Mouse (Mus musculus): ENCODE data around the gene Epha2. TPM values are rescaled to one million over a fixed set of nuclear protein-coding genes. Genes with fewer than 3 reads are reported as not detected.
A peak's percentile ranks its signal among the peaks of the same experiment; 100 is the strongest.

Epha2 gene
- polyA plus RNA-seq, 1 experiment from 2014 or later, result 0.92 TPM

- H3K4me3 ChIP-seq (replicated peaks; ENCODE audit: low read length), result no peak overlapping the region
- H3K4me1 ChIP-seq (replicated peaks; ENCODE audit: control insufficient read depth, insufficient read depth, low read length), result no peaks in the 10 kb centered on the region
- H3K9ac ChIP-seq (replicated peaks; ENCODE audit: low read depth, low read length), result no peak overlapping the region
- no peaks in the 10 kb centered on the region for H3K36me3 ChIP-seq (ENCODE audit: control insufficient read depth, insufficient read depth)
- no peak for ATAC-seq
- H3K9me3 ChIP-seq (ENCODE audit: control insufficient read depth, low read length), result no peaks in the 10 kb centered on the region
- H3K27ac ChIP-seq (ENCODE audit: low read length), result no peak overlapping the region
- no peak overlapping the region for H3K4me2 ChIP-seq (ENCODE audit: low read length)
- H3K27me3 ChIP-seq (replicated peaks; ENCODE audit: control insufficient read depth, insufficient read depth, low read length), result peaks cover 16% of the 10 kb centered on the region
- WGBS, result 24% methylated on average over 8 of the region's 8 CpGs
Measured at GRCm38 (mm10) chr4:141283879-141284411, 17.1 kb upstream of the Epha2 start.

DNA sequence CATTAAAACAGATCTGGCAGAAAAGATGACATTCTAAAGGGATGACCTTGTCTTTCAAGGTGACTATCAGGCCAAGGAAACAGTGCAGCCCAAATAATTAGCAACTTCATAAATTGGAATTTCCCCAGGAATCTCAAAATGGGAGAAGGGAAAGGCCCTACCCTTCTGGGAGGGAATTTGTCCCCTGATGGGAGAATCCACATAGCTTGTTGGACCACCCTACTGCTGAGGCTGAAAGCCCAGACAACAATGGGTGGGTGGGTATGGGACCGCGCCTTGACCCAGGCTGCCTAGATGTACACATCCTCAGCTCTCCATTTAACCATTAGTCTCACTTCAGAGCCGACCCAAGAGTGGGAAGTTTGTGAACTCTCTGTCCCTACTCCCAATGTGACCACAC, 16.6 kb upstream of the Epha2 start:
- ATAC-seq, result no peak
- Histone ChIP-seq H3K4me1 (replicated peaks; ENCODE audit: control insufficient read depth, insufficient read depth, low read length) (no peaks in the 10 kb centered on the region), H3K4me2 (ENCODE audit: low read length) (no peak overlapping the region), H3K9me3 (ENCODE audit: control insufficient read depth, low read length) (no peaks in the 10 kb centered on the region), H3K27me3 (replicated peaks; ENCODE audit: control insufficient read depth, insufficient read depth, low read length) (peaks cover 16% of the 10 kb centered on the region), H3K36me3 (ENCODE audit: control insufficient read depth, insufficient read depth) (no peaks in the 10 kb centered on the region), H3K9ac (replicated peaks; ENCODE audit: low read depth, low read length) (no peak overlapping the region), H3K27ac (ENCODE audit: low read length) (no peak overlapping the region), H3K4me3 (replicated peaks; ENCODE audit: low read length) (no peak overlapping the region)
- 78% methylated on average over 3 of the region's 3 CpGs for WGBS

DNA sequence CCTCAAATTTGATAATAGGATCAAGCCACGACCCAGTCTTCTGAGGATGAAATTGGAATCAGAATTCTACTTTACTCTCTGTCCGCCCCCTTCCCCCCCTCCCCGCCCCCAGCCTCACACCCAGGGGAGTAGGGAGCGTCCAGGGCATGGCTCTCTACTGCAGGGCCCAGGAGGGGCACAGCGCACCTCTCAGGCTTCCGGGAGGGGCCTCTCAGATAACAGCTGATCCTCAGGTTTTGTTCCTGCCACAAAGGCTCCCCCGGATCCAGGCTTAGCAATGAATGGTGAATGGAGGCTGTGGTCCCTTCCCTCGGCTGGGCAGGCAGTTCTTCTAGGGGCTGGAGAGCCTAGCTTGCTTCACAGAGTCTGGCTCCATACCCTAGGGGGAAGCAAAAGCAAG, 15.9 kb upstream of the Epha2 start:
- Histone ChIP-seq H3K27me3 (replicated peaks; ENCODE audit: control insufficient read depth, insufficient read depth, low read length) (peaks cover 16% of the 10 kb centered on the region), H3K4me3 (replicated peaks; ENCODE audit: low read length) (no peak overlapping the region), H3K27ac (ENCODE audit: low read length) (no peak overlapping the region), H3K4me1 (replicated peaks; ENCODE audit: control insufficient read depth, insufficient read depth, low read length) (no peaks in the 10 kb centered on the region), H3K36me3 (ENCODE audit: control insufficient read depth, insufficient read depth) (no peaks in the 10 kb centered on the region), H3K4me2 (ENCODE audit: low read length) (no peak overlapping the region), H3K9me3 (ENCODE audit: control insufficient read depth, low read length) (no peaks in the 10 kb centered on the region), H3K9ac (replicated peaks; ENCODE audit: low read depth, low read length) (no peak overlapping the region)
- ATAC-seq, result no peak
- 16% methylated on average over 7 of the region's 8 CpGs for WGBS

GRCm38 (mm10) chr4:141286860-141287517, 14.1 kb upstream of the Epha2 start:
- 18% methylated on average over 20 of the region's 20 CpGs for WGBS
- H3K4me2 ChIP-seq (ENCODE audit: low read length), result no peak overlapping the region
- H3K27ac ChIP-seq (ENCODE audit: low read length), result no peak overlapping the region
- H3K27me3 ChIP-seq (replicated peaks; ENCODE audit: control insufficient read depth, insufficient read depth, low read length), result peaks cover 21% of the 10 kb centered on the region
- H3K4me1 ChIP-seq (replicated peaks; ENCODE audit: control insufficient read depth, insufficient read depth, low read length), result peaks cover 8% of the 10 kb centered on the region
- no peak overlapping the region for H3K9ac ChIP-seq (replicated peaks; ENCODE audit: low read depth, low read length)
- no peaks in the 10 kb centered on the region for H3K36me3 ChIP-seq (ENCODE audit: control insufficient read depth, insufficient read depth)
- no peaks in the 10 kb centered on the region for H3K9me3 ChIP-seq (ENCODE audit: control insufficient read depth, low read length)
- no peak for ATAC-seq
- no peak overlapping the region for H3K4me3 ChIP-seq (replicated peaks; ENCODE audit: low read length)

GRCm38 (mm10) chr4:141287518-141288004, 13.5 kb upstream of the Epha2 start:
- Histone ChIP-seq H3K9ac (replicated peaks; ENCODE audit: low read depth, low read length) (no peak overlapping the region), H3K4me1 (replicated peaks; ENCODE audit: control insufficient read depth, insufficient read depth, low read length) (peaks cover 8% of the 10 kb centered on the region), H3K4me3 (replicated peaks; ENCODE audit: low read length) (no peak overlapping the region), H3K27me3 (replicated peaks; ENCODE audit: control insufficient read depth, insufficient read depth, low read length) (peaks cover 23% of the 10 kb centered on the region), H3K36me3 (ENCODE audit: control insufficient read depth, insufficient read depth) (no peaks in the 10 kb centered on the region), H3K27ac (ENCODE audit: low read length) (no peak overlapping the region), H3K4me2 (ENCODE audit: low read length) (no peak overlapping the region), H3K9me3 (ENCODE audit: control insufficient read depth, low read length) (no peaks in the 10 kb centered on the region)
- 25% methylated on average over 15 of the region's 15 CpGs for WGBS
- no peak for ATAC-seq

GRCm38 (mm10) chr4:141288152-141288551, 12.9 kb upstream of the Epha2 start:
- no peak overlapping the region for H3K9ac ChIP-seq (replicated peaks; ENCODE audit: low read depth, low read length)
- peaks cover 8% of the 10 kb centered on the region for H3K4me1 ChIP-seq (replicated peaks; ENCODE audit: control insufficient read depth, insufficient read depth, low read length)
- no peak overlapping the region for H3K4me3 ChIP-seq (replicated peaks; ENCODE audit: low read length)
- no peaks in the 10 kb centered on the region for H3K9me3 ChIP-seq (ENCODE audit: control insufficient read depth, low read length)
- no peak overlapping the region for H3K4me2 ChIP-seq (ENCODE audit: low read length)
- peaks cover 24% of the 10 kb centered on the region for H3K27me3 ChIP-seq (replicated peaks; ENCODE audit: control insufficient read depth, insufficient read depth, low read length)
- 61% methylated on average over 8 of the region's 8 CpGs for WGBS
- no peak overlapping the region for H3K27ac ChIP-seq (ENCODE audit: low read length)
- no peak for ATAC-seq
- no peaks in the 10 kb centered on the region for H3K36me3 ChIP-seq (ENCODE audit: control insufficient read depth, insufficient read depth)

DNA sequence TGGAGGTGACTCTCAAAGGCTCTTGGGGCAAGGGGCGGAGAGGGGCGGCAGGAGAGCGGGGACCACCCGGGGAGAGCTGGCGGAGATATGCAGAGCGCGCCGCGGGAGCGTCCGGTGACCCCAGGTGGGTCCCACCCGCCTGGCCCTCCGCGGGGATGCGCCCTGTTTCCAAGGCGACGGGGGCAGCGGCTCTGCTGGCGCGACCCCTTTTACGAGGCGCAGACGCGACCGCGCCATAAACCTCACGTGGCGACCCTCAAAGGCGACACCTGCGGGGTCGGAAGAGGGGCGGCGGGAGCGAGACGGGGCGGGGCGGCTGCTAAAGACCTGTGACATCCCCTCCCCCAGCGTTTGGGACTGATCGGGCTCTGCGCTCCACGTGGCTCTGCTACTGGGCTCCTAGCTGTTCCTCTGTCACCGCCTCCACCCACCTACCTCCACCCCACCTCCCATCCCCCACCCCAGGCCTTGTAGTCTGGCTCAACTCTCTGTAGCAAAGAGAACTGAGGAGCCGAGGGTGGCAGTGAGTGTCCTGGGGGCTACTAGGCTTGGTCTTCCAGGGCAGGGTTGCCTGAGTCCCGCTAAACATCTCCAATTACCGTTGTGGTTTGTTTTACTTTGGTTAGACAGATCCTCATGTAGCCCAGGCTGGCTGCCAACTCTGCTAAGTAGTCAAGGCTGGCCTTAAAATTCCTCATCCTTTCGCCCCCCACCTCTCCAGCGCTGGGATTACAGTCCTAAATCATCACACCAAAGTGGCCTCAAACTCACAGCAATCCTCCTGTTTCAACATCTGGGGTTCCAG, 9.3 kb upstream of the Epha2 start:
- Histone ChIP-seq H3K36me3 (ENCODE audit: control insufficient read depth, insufficient read depth) (no peaks in the 10 kb centered on the region), H3K27me3 (replicated peaks; ENCODE audit: control insufficient read depth, insufficient read depth, low read length) (peaks cover 24% of the 10 kb centered on the region), H3K9me3 (ENCODE audit: control insufficient read depth, low read length) (no peaks in the 10 kb centered on the region), H3K4me1 (replicated peaks; ENCODE audit: control insufficient read depth, insufficient read depth, low read length) (peaks cover 8% of the 10 kb centered on the region), H3K4me2 (ENCODE audit: low read length) (peak overlapping the region; percentile 76), H3K9ac (replicated peaks; ENCODE audit: low read depth, low read length) (peak overlapping the region; percentile 42), H3K27ac (ENCODE audit: low read length) (no peak overlapping the region), H3K4me3 (replicated peaks; ENCODE audit: low read length) (peak overlapping the region; percentile 40)
- ATAC-seq, result no peak
- 2% methylated on average over 38 of the region's 47 CpGs for WGBS

DNA sequence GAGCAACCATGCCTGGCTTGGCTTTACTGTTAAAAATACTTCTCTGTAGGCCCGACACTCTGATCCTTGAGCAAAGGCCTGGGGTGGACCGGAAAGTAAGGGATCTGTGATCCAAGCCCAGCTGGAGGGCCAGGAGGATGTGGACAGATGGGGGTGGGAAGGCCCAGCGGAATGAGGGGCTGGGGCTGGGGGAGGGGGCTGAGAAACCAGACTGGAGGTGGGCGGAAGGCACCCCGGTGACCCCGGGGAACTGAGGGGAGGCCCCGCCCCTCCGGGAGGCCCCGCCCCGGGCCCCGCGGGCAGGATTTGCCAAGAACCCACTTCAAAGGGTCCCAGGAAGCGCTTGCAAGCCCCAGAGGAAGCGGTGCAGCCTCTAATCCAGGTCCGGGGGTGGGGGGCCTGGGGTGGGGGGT, 5.3 kb upstream of the Epha2 start:
- Histone ChIP-seq H3K9me3 (ENCODE audit: control insufficient read depth, low read length) (no peaks in the 10 kb centered on the region), H3K27ac (ENCODE audit: low read length) (no peak overlapping the region), H3K4me3 (replicated peaks; ENCODE audit: low read length) (no peak overlapping the region), H3K9ac (replicated peaks; ENCODE audit: low read depth, low read length) (0 out of 2 replicates have a peak overlapping the region, but pooled peaks have one; percentile 9), H3K27me3 (replicated peaks; ENCODE audit: control insufficient read depth, insufficient read depth, low read length) (peaks cover 29% of the 10 kb centered on the region), H3K4me2 (ENCODE audit: low read length) (peak overlapping the region; percentile 17; the same call in 1 of the 2 replicates), H3K4me1 (replicated peaks; ENCODE audit: control insufficient read depth, insufficient read depth, low read length) (peaks cover 8% of the 10 kb centered on the region), H3K36me3 (ENCODE audit: control insufficient read depth, insufficient read depth) (no peaks in the 10 kb centered on the region)
- 12% methylated on average over 15 of the region's 15 CpGs for WGBS
- no peak for ATAC-seq

- ATAC-seq, result no peak
Measured at GRCm38 (mm10) chr4:141297934-141298333, 3.1 kb upstream of the Epha2 start.

More at GRCm38 (mm10) chr4:141297934-141298333, 3.1 kb upstream of the Epha2 start:
- 76% methylated on average over 7 of the region's 7 CpGs for WGBS
- Histone ChIP-seq H3K9ac (replicated peaks; ENCODE audit: low read depth, low read length) (no peak overlapping the region), H3K4me2 (ENCODE audit: low read length) (no peak overlapping the region), H3K4me3 (replicated peaks; ENCODE audit: low read length) (no peak overlapping the region), H3K4me1 (replicated peaks; ENCODE audit: control insufficient read depth, insufficient read depth, low read length) (peaks cover 12% of the 10 kb centered on the region), H3K27ac (ENCODE audit: low read length) (no peak overlapping the region), H3K9me3 (ENCODE audit: control insufficient read depth, low read length) (no peaks in the 10 kb centered on the region), H3K27me3 (replicated peaks; ENCODE audit: control insufficient read depth, insufficient read depth, low read length) (peaks cover 39% of the 10 kb centered on the region), H3K36me3 (ENCODE audit: control insufficient read depth, insufficient read depth) (no peaks in the 10 kb centered on the region)

All from forebrain, embryonic 16.5 days (tissue).